Mouse (Mus musculus) embryonic facial prominence, embryonic 11.5 days (tissue): ENCODE data around the gene Zfp800. TPM values are rescaled to one million over a fixed set of nuclear protein-coding genes. Genes with fewer than 3 reads are reported as not detected.

Source experiments
- ATAC-seq: fragments of 200-750 bp; cut with Nextera tagmentation; replicated peaks from 2 replicates; pipeline ENCODE4 v1.8.0; 2017; ENCODE audit warnings: low read depth; ENCODE audit not compliant: insufficient number of reproducible peaks, low FRiP score, low TSS enrichment
- DNase-seq: peaks from one replicate; pipeline ENCODE4 v3.0.0-alpha.2; 2015; ENCODE audit warnings: low spot score
- H3K27ac ChIP-seq: fragments of 300-500 bp; sonication (generic); replicated peaks from 2 replicates; pipeline ENCODE4 v1.5.1; 2014; ENCODE audit warnings: mild to moderate bottlenecking, low read depth, low read length, control low read depth
- H3K27me3 ChIP-seq: fragments of 300-500 bp; sonication (generic); 2 replicates; pipeline ENCODE4 v1.6.1; 2014; ENCODE audit warnings: mild to moderate bottlenecking, low read length, moderate library complexity, mixed read lengths; ENCODE audit not compliant: control insufficient read depth, insufficient read depth
- H3K36me3 ChIP-seq: fragments of 300-500 bp; sonication (generic); replicated peaks from 2 replicates; pipeline ENCODE4 v1.6.1; 2014; ENCODE audit warnings: low read depth, mild to moderate bottlenecking, low read length, moderate library complexity, mixed read lengths; ENCODE audit not compliant: control insufficient read depth, insufficient read depth
- H3K4me1 ChIP-seq: fragments of 300-500 bp; sonication (generic); 2 replicates; pipeline ENCODE4 v1.6.1; 2014; ENCODE audit warnings: low read length, mixed read lengths; ENCODE audit not compliant: control insufficient read depth, insufficient read depth
- H3K4me2 ChIP-seq: fragments of 300-500 bp; sonication (generic); 2 replicates; pipeline ENCODE4 v1.6.1; 2014; ENCODE audit warnings: low read depth, mild to moderate bottlenecking, control low read depth, low read length, moderate library complexity
- H3K4me3 ChIP-seq: fragments of 300-500 bp; sonication (generic); 2 replicates; pipeline ENCODE4 v1.5.1; 2014; ENCODE audit warnings: low read depth, low read length, control low read depth
- H3K9ac ChIP-seq: fragments of 300-500 bp; sonication (generic); replicated peaks from 2 replicates; pipeline ENCODE4 v1.6.1; 2014; ENCODE audit warnings: mild to moderate bottlenecking, control low read depth, low read length
- H3K9me3 ChIP-seq: fragments of 300-500 bp; sonication (generic); replicated peaks from 2 replicates; pipeline ENCODE4 v1.6.1; 2016; ENCODE audit warnings: mild to moderate bottlenecking, low read length, inconsistent platforms, mixed read lengths; ENCODE audit not compliant: control insufficient read depth
- WGBS: fragments of 180-500 bp; shearing (Covaris S2); extraction: QIAGEN DNeasy Blood & Tissue Kit; methylation state at CpG from one replicate; pipeline ENCODE4 v1.1.7; 2014; 5-methylcytosine and 5-hydroxymethylcytosine counted together
- polyA plus RNA-seq: library from polyadenylated mRNA; unstranded; fragments of >200 nt; fragmentation: Nextera tagmentation; extraction: Ambion mirVana; gene quantifications from 2 replicates; pipeline ENCODE4 v1.2.1, GENCODE M21; 2014

Zfp800 gene
- polyA plus RNA-seq, 1 experiment from 2014 or later: 20.2 TPM

GRCm38 (mm10) chr6:28322399-28322798 lies 75.4 kb downstream of the Zfp800 start:
- 92% methylated on average over 7 of the region's 7 CpGs for whole genome bisulfite sequencing
- ATAC-seq: no peak
- no peak for DNase-seq
- Histone ChIP-seq H3K4me3 (no peak overlapping the region), H3K9ac (no peak overlapping the region), H3K9me3 (no peaks in the 10 kb centered on the region), H3K4me2 (no peak overlapping the region), H3K27ac (no peak overlapping the region), H3K36me3 (no peaks in the 10 kb centered on the region), H3K27me3 (no peaks in the 10 kb centered on the region), H3K4me1 (no peaks in the 10 kb centered on the region)

- Histone ChIP-seq H3K27ac (no peak overlapping the region), H3K4me3 (no peak overlapping the region), H3K4me2 (no peak overlapping the region), H3K36me3 (no peaks in the 10 kb centered on the region), H3K9me3 (no peaks in the 10 kb centered on the region), H3K9ac (no peak overlapping the region), H3K27me3 (no peaks in the 10 kb centered on the region), H3K4me1 (no peaks in the 10 kb centered on the region)
- DNase-seq (no peak), ATAC-seq (no peak)
- WGBS: 78% methylated on average over 13 of the region's 13 CpGs
Measured at GRCm38 (mm10) chr6:28319648-28320270, 78.0 kb downstream of the Zfp800 start.

GRCm38 (mm10) chr6:28318820-28319573 lies 78.8 kb downstream of the Zfp800 start:
- no peak overlapping the region for H3K27ac ChIP-seq
- H3K4me2 ChIP-seq: no peak overlapping the region
- no peaks in the 10 kb centered on the region for H3K27me3 ChIP-seq
- no peak for ATAC-seq
- H3K9ac ChIP-seq: no peak overlapping the region
- H3K36me3 ChIP-seq: no peaks in the 10 kb centered on the region
- DNase-seq: no peak
- no peak overlapping the region for H3K4me3 ChIP-seq
- H3K9me3 ChIP-seq: no peaks in the 10 kb centered on the region
- 86% methylated on average over 13 of the region's 13 CpGs for WGBS
- H3K4me1 ChIP-seq: no peaks in the 10 kb centered on the region

- Histone ChIP-seq H3K4me2 (no peak overlapping the region), H3K27ac (no peak overlapping the region), H3K4me3 (no peak overlapping the region), H3K9me3 (no peaks in the 10 kb centered on the region), H3K27me3 (no peaks in the 10 kb centered on the region), H3K4me1 (no peaks in the 10 kb centered on the region), H3K36me3 (no peaks in the 10 kb centered on the region), H3K9ac (no peak overlapping the region)
- no peak for DNase-seq
- ATAC-seq: no peak
- WGBS: 89% methylated on average over 3 of the region's 3 CpGs
Measured at GRCm38 (mm10) chr6:28315208-28315607, 82.6 kb downstream of the Zfp800 start.

GRCm38 (mm10) chr6:28312067-28312466 lies 85.7 kb downstream of the Zfp800 start:
- WGBS: 70% methylated on average over 2 of the region's 2 CpGs
- Histone ChIP-seq H3K4me1 (no peaks in the 10 kb centered on the region), H3K36me3 (no peaks in the 10 kb centered on the region), H3K9ac (no peak overlapping the region), H3K9me3 (no peaks in the 10 kb centered on the region), H3K4me2 (no peak overlapping the region), H3K27me3 (no peaks in the 10 kb centered on the region), H3K4me3 (no peak overlapping the region), H3K27ac (no peak overlapping the region)
- no peak for ATAC-seq
- DNase-seq: no peak

GRCm38 (mm10) chr6:28309692-28310091 lies 88.1 kb downstream of the Zfp800 start:
- H3K9me3 ChIP-seq: no peaks in the 10 kb centered on the region
- H3K27me3 ChIP-seq: no peaks in the 10 kb centered on the region
- no peak overlapping the region for H3K27ac ChIP-seq
- no peaks in the 10 kb centered on the region for H3K36me3 ChIP-seq
- no peak for DNase-seq
- H3K4me3 ChIP-seq: no peak overlapping the region
- H3K9ac ChIP-seq: no peak overlapping the region
- no peaks in the 10 kb centered on the region for H3K4me1 ChIP-seq
- H3K4me2 ChIP-seq: no peak overlapping the region
- ATAC-seq: no peak

GRCm38 (mm10) chr6:28308929-28309328 lies 88.9 kb downstream of the Zfp800 start:
- WGBS: 85% methylated on average over 3 of the region's 3 CpGs
- Histone ChIP-seq H3K4me1 (no peaks in the 10 kb centered on the region), H3K9me3 (no peaks in the 10 kb centered on the region), H3K36me3 (no peaks in the 10 kb centered on the region), H3K4me2 (no peak overlapping the region), H3K4me3 (no peak overlapping the region), H3K27ac (no peak overlapping the region), H3K9ac (no peak overlapping the region), H3K27me3 (no peaks in the 10 kb centered on the region)
- DNase-seq (no peak), ATAC-seq (no peak)

- no peaks in the 10 kb centered on the region for H3K9me3 ChIP-seq
- H3K27ac ChIP-seq: no peak overlapping the region
- no peak overlapping the region for H3K9ac ChIP-seq
- no peaks in the 10 kb centered on the region for H3K27me3 ChIP-seq
- H3K4me3 ChIP-seq: no peak overlapping the region
- DNase-seq (no peak), ATAC-seq (no peak)
- H3K4me1 ChIP-seq: no peaks in the 10 kb centered on the region
- H3K4me2 ChIP-seq: no peak overlapping the region
- H3K36me3 ChIP-seq: no peaks in the 10 kb centered on the region
- WGBS: 60% methylated on average over 2 of the region's 2 CpGs
Measured at GRCm38 (mm10) chr6:28306702-28307101, 91.1 kb downstream of the Zfp800 start.
